Mouse (Mus musculus): Measurements from ENCODE around the gene Cps1. TPM values are rescaled to one million over a fixed set of nuclear protein-coding genes. Genes with fewer than 3 reads are reported as not detected.

Cps1 gene
- total RNA-seq, 1 experiment from 2014 or later: not detected

GRCm38 (mm10) chr1:67234861-67235260 is 112.0 kb downstream of the Cps1 start:
- DNase-seq: no peak

DNA sequence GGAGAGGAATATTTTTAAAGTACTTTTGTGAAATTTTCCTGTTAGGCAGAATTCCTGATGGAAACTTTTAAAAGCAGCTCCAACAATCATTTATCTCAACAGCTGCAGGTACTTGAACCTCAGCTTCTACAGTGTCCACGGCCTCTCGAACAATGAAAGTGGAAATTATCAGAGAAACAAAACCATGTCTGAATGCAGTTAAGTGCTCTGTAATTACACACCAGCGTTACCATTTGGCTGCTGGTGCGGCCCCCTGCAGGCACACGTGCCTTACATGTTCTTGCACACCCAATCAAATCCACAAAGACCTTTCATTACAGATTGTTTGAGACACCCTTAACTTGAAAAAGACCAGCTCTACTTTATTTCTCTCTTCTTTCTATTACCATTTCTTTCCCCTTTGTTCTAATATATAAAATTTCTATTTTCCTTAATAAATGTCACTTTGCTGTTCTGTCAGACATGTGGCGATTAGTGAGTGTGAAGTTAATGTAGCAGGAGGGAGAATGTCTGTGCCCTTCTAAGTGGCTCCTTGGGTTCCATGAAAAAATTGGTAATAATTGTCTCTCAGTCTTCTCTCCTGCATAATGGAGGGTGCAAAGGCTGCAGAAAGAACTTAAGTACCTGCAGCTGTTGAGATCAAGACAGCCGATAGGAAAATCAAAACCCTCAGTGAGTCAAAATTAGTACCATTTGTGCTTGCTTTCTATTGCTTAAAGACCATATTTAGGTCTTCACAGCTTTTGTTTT is 112.8 kb downstream of the Cps1 start:
- no peak for DNase-seq

DNA sequence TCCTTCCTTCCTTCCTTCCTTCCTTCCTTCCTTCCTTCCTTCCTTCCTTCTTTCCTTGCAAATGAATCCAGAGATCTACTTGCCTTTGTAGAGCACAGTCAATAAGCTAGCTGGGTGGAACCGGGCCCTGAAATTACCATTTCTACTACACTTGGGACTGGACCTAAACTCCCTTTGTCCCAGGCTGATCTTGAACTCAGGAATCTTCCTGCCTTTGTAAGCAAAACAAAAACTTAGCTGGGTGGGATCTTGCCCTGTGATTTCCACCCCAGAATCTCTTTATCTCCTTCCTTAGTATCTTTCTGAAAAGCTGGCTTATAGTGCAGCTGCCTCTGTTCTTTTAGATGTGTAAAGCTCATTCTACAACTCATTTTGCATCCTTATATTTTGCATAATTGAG is 115.6 kb downstream of the Cps1 start:
- DNase-seq: no peak

- DNase-seq: no peak
Measured at GRCm38 (mm10) chr1:67238941-67239340, 116.1 kb downstream of the Cps1 start.

DNA sequence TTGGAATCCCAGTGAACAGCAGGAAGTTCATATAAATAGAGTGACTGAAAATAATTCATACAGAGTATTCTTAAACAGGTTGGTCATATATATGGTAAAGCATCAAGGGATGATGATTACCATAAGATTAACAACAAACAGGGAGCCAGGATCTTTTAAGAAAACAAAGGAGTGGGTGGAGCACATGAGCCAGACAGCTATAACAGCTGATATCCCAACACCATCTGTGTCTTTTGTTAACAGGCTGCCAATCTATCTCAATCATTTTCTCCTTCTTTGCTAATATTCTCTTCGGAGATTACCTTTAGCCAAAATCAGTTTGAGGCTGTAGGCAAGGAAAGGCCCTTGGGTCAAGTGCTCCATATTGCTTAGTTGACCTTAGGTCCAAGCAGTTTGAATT is 142.4 kb downstream of the Cps1 start:
- DNase-seq: no peak

DNA sequence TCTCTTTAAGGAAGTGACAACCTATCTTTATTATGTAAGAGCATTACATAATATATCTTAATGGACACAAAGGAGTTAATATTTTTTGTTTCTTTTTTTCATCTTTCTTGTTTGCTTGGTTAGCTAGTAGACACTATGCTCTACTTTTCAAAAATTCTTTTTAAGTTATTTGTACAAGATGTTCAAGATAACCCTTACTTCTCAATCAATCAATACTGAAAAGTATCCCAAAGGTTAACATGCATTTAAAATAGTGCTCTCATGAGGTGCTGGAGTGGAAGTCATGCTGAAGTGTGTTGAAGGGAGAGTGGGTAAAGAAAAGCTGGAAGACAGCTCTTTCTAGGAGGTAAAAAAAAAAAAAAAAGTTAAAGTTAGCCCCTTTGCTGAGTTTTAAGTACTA is 145.1 kb downstream of the Cps1 start:
- DNase-seq: no peak

- DNase-seq: no peak
Measured at GRCm38 (mm10) chr1:67268450-67268849, 145.6 kb downstream of the Cps1 start.

DNA sequence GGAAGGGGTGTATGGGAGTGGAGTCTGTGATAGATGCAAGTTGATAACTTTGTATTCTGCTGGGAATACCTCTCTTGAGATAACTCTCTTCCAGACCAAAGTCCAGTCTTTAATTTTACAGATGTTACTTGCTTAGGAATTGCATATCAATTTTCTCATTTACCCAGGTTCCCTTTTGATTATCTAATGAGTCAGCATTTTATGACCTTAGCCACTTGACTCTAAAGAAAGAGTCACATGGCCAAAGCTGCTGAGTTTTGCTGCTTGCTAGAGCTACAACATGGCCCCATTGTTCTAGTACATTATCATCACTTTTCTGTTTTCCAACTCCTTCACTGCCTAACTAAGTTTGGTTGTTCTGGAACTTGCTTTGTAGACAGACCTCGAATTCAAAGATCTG is 153.4 kb downstream of the Cps1 start:
- no peak for DNase-seq

Other genes starting within 250 kb of the Cps1 start
- 13.0 and 14.4 TPM in 2 replicates for gene Myl1, start 177.6 kb upstream of the Cps1 start, total RNA-seq (2021)
- gene Lancl1, start 84.2 kb upstream of the Cps1 start, total RNA-seq (2021): 48.6 and 64.1 TPM in 2 replicates

Data from adrenal gland, postnatal 25 days (tissue).